Mouse (Mus musculus) left cerebral cortex, adult 9 months (tissue): Measurements from ENCODE around the gene Prickle2.

Source experiments
- DNase-seq, 2 experiments: peaks; one replicate each; pipeline ENCODE4 v3.0.0; 2022; ENCODE audit warnings: low spot score in 2 of 2

Gene Prickle2

DNA sequence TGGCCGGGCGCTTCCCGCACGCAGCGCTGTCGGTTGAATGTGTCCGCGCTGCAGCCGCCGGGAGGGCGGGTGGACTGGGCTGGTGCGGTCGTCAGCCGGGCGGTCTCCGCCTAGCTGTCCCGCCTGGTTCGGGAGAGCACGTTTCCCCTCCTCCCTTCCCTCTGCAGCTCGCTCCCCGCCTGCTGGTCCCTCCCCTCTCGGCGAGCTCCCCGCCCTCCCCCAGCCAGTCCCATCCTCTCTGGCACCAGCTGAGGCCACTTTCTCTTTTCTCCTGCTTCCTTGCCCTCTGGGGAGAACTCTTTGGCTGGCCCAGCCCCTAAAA is at the start of gene Prickle2:
TSS of gene Prickle2 (minus strand) at position 11 of the 322 bp plus-strand sequence.
- peak in 1 of 2 experiments; percentile 61 for DNase-seq

- peak in 1 of 2 experiments; percentile 15 for DNase-seq
These were observed 46.8 kb upstream of the Prickle2 start for GRCm38 (mm10) chr6:92752737-92753136.

DNA sequence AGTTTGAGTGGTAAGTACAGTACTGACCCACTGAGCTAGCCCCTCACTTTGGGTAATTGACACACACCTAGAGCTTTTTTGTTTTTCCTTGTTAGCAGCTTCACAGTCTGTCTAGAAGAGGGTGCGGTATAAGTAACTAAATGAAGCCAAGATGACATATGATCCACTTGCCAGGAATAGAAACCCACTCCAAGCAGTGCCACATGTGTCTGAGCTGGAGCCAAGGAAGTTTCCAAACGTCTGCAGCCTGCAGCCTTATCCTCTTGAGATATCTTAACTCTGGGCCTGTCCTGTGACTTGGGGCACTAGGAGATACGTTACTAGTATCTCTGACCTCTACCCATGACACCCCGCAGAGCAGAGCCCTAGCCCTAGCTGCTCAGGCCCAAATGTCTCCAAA is 43.5 kb upstream of the Prickle2 start:
- DNase-seq = peak in 1 of 2 experiments; percentile 39

DNA sequence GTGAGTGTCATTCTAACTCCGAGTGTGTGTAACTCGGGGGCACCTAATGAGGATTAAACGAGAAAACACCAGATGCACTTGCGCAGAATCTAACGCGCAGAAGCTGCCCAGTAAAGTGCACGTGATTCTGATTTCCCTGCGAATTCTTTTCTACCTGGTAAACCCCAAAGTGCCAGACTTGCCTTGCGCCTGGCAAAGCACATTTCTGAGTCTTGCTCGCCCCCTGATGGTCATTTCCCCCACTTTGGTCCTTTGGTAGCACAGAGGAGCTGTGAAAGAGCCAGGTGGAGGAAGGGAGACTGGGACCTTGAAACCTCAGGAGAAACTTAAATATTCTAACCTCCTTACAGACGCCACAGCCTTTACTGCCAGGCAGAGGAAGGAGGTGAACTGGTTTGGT is 37.6 kb upstream of the Prickle2 start:
- peak; percentile 58 to 92 for DNase-seq

- no peak for DNase-seq
These were observed 31.2 kb upstream of the Prickle2 start for GRCm38 (mm10) chr6:92737116-92737515.

DNA sequence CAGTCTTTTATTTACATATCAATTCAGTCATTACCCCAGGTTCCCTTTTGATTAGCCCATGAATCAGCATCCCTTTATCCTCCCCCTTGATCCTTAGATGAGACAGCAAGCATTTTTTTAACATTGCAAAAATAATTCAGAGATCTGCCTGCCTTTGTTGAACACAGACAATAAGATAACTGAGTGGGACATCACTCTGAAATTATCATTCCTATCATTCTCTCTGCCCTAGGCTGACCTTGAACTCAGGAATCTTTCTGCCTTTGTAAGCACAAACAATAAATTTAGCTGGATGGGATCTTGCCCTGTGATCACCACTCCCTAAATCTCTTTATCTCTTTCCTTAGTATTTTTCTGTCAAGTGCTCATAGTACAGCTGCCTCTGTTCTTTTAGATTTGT is 27.7 kb upstream of the Prickle2 start:
- DNase-seq = no peak

DNA sequence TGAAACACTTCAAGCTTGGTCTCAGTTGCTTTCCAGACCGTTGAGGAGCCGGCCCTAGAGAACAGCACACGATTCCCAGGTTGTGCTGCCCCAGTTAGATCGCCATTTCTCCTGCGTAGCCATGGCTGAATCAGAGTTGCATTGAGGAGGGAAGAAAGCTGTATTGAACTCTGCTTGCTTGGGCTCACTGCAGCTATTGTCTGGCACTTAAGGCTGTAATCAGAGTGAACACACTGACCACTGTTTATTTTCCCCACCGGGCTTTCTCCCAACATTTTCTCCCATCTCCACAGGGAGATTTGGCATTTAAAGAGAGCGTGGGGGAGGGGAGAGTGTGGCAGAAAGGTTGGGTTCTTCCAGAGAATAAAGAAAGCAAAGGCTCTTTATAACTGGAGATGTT is 22.6 kb upstream of the Prickle2 start:
- DNase-seq = peak; percentile 38 to 52

GRCm38 (mm10) chr6:92728084-92728483 is 22.1 kb upstream of the Prickle2 start:
- DNase-seq = peak; percentile 64 to 95

GRCm38 (mm10) chr6:92727351-92727986 is 21.5 kb upstream of the Prickle2 start:
- DNase-seq = no peak

- DNase-seq = no peak
These were observed 20.2 kb upstream of the Prickle2 start for GRCm38 (mm10) chr6:92726121-92726520.

DNA sequence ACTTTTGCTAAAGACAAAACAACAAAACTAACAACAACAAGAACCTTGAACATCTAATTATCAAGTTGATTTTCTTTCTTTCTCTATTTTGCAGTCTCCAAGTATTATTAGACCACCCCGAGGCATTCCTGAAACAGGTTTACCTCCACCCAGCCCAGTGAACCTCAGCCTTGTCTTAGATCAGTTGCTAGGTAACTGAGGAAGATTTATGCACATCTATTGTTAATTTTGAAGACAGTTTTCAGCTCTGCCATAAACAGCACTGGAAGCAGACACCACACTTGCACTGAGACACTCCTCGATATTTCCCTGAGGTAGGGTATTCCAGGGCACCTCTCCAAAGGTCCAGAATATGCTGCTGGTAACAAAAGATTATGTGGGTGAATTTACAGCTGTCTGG is 18.4 kb upstream of the Prickle2 start:
- DNase-seq = no peak

DNA sequence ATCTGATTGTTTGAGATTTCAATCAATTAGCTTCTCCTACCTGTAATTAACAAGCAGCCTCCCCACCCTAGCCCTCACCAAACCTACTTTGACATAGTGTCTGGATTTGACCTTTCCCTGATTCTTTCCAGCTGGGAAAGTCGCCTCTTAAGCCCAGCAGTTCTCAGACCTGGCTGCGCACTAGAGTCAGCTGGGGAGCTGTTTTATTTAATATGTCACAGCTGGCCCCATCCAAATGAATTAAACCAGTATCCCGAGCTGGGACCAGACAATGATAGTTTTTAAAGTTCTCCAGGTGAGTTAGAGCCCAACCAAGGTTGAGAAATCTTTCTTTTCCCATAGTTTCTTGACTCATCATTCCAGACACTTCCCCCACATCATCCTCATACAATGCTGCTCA is 9.9 kb upstream of the Prickle2 start:
- no peak for DNase-seq

GRCm38 (mm10) chr6:92714748-92715147 is 8.8 kb upstream of the Prickle2 start:
- DNase-seq = no peak

DNA sequence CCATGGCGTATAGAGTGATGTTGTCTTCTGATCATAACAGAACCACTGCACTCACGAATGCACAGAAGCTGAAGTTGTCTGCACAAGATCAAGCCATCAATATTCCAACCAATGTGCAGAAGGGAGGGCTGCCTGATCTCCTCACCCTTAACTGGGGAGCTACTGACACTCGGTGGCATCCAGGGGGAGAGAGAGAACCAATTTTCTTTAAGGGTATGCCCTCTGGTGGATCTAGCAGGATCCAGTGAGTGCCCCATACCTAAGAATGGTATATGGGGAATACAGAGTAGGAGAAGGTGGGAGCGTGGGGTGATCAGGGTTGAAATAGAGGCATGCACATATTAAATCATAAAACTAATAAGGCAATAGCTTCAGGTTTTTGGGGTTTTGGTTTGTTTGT is 2.2 kb upstream of the Prickle2 start:
- DNase-seq = no peak

- DNase-seq = peak in 1 of 2 experiments; percentile 13
These were observed 406 bp downstream of the Prickle2 start for GRCm38 (mm10) chr6:92705353-92706144.

DNA sequence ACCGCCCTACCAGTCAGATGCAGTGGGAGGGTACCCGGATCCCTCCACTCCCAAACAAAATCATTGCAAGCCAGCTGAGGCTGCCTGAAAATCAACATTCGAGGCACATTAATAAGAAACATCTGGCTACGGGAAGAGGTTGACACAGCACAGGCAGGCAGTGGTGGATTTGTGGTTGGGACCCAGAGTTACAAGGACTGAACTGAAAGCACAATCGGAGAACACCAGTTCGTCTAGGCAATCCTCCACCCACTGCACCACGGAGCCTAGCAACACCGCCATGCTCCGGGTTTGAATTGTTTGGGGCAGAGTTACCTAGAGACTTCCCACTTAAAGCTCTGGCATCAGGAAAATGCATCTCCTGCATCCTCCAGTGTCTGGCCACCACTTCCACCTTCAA is 1.1 kb downstream of the Prickle2 start:
- peak in 1 of 2 experiments; percentile 16 for DNase-seq

DNA sequence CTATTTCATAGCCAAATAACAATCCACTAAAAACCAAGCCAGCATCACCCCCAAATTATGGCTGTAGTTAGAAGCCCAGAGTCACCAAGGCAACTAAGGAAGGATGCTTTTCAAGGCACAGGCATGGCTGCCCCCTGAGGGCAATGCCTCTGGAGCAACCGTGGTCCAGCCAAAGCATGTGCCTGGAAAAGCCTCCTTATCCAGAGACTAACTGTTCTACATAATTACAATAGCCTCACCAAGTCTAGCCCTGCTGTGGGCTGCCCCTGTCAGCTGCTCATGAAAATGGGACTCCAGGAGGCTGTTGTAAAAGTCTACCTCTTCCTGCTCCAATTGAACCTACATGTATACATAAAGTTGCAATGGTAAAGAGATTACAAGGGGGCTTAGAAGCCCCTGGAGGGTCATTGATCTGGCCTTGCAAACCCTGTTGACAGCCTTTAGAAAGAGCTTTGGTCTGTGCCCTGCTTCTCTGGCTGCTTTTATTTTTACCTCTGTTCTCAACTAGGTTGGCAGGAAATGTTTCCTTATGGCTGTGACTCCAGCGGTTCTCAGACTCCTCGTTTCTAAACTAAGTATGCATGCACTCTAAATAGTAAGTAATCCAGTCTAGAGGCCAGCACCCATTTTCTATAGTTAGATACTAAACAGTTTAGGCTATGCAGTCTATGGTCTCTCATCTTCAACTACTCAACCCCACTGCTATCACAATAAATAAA is 6.3 kb downstream of the Prickle2 start:
- DNase-seq = no peak

- no peak for DNase-seq
These were observed 8.1 kb downstream of the Prickle2 start for GRCm38 (mm10) chr6:92697807-92698206.

GRCm38 (mm10) chr6:92687317-92687716 is 18.6 kb downstream of the Prickle2 start:
- DNase-seq = no peak

- DNase-seq = no peak
These were observed 31.5 kb downstream of the Prickle2 start for GRCm38 (mm10) chr6:92674394-92674925.

DNA sequence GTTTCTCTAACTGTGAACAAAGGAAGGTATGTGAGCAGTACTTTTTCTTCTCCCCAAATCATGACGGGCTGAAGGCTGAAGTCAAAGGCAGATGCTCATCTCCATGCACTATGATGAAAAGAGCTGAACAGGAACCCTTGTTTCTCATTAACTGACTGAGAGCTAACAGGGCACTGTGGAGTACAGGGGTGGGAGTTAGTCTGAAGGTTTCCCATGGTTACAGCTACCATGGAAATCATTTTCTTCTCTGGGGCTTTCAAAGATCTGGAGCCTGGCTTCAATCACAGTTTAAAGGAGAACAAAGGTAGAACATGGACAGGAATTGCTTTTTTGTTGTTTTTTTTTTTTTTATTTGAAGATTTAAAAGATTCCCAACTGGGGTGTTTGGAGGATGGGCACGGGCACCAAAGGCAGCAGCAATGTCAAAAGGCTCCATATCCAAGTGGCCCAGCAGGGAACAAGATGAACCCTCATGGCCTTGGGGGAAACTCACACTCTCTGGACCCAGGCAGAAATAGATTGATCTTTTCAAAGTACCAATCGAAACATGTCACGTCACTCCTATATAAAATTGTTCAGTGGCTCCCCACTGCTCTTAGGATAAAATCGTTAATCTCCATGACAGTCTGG is 35.3 kb downstream of the Prickle2 start:
- no peak for DNase-seq

DNA sequence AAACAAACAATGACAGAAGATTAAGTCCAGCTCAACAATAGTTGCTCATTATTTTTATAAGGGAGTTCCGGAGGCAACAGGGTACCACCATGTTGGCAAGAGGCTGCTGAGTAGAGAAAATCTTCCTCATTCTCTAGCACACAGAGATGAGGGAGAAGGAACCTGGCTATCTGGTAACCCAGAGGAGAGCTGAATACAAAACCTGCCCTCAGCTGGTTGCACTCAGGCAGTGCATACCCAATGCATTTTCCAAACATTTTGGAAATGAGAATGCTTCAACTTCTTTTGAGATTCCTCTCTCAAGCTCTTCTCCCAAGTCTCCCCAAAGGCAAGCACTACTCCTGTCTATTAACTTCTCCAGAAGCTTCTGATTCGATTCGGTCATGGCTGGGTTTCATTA is 36.3 kb downstream of the Prickle2 start:
- no peak for DNase-seq
